Mouse (Mus musculus) hindbrain, postnatal 0 days (tissue): ENCODE data around the gene Fbrs. TPM values are rescaled to one million over a fixed set of nuclear protein-coding genes. Genes with fewer than 3 reads are reported as not detected.

ENCODE experiments used
- ATAC-seq: fragments of 200-750 bp; cut with Nextera tagmentation; 2 replicates; pipeline ENCODE4 v1.8.0; 2017; ENCODE audit warnings: mild to moderate bottlenecking, moderate TSS enrichment, moderate library complexity
- DNase-seq: peaks from one replicate; pipeline ENCODE4 v3.0.0-alpha.2; 2015; ENCODE audit warnings: low spot score
- H3K27ac ChIP-seq: fragments of 300-500 bp; sonication (generic); 2 replicates; pipeline ENCODE4 v1.5.1; 2014; ENCODE audit warnings: mild to moderate bottlenecking
- H3K27me3 ChIP-seq: fragments of 300-500 bp; sonication (generic); 2 replicates; pipeline ENCODE4 v1.6.1; 2014; ENCODE audit warnings: low read length, mixed read lengths; ENCODE audit not compliant: insufficient read depth
- H3K36me3 ChIP-seq: fragments of 300-500 bp; sonication (generic); 2 replicates; pipeline ENCODE4 v1.6.1; 2014; ENCODE audit warnings: low read length, mixed read lengths; ENCODE audit not compliant: insufficient read depth
- H3K4me1 ChIP-seq: fragments of 300-500 bp; sonication (generic); 2 replicates; pipeline ENCODE4 v1.6.1; 2014; ENCODE audit warnings: antibody characterized with exemption, low read length, mixed read lengths; ENCODE audit not compliant: insufficient read depth
- H3K4me2 ChIP-seq: fragments of 300-500 bp; sonication (generic); 2 replicates; pipeline ENCODE4 v1.6.1; 2014; ENCODE audit warnings: low read depth, mild to moderate bottlenecking, low read length, moderate library complexity, mixed read lengths
- H3K4me3 ChIP-seq: fragments of 300-500 bp; sonication (generic); 2 replicates; pipeline ENCODE4 v1.5.1; 2014; ENCODE audit warnings: low read length
- H3K9ac ChIP-seq: fragments of 300-500 bp; sonication (generic); replicated peaks from 2 replicates; pipeline ENCODE4 v1.6.1; 2014; ENCODE audit warnings: mild to moderate bottlenecking, low read length, moderate library complexity, mixed read lengths
- H3K9me3 ChIP-seq: fragments of 300-500 bp; sonication (generic); 2 replicates; pipeline ENCODE4 v1.6.1; 2016; ENCODE audit warnings: low read length, mixed read lengths
- CTCF ChIP-seq: IDR thresholded peaks from 2 replicates; pipeline ENCODE4 v1.5.1; 2016; ENCODE audit warnings: antibody characterized with exemption, control low read depth, low read depth
- WGBS: fragments of 180-500 bp; shearing (Covaris S2); extraction: QIAGEN DNeasy Blood & Tissue Kit; methylation state at CpG from one replicate; pipeline ENCODE4 v1.1.7; 2014; 5-methylcytosine and 5-hydroxymethylcytosine counted together
- polyA plus RNA-seq: library from polyadenylated mRNA; unstranded; fragments of >200 nt; fragmentation: Nextera tagmentation; extraction: Ambion mirVana; gene quantifications from 2 replicates; pipeline ENCODE4 v1.2.1, GENCODE M21; 2015
- total RNA-seq: library from RNA; depleted of rRNA; stranded (reverse); fragments of >200 nt; gene quantifications from 2 replicates; pipeline ENCODE4 v1.2.3, GENCODE M21; 2014; rRNA removed

Gene Fbrs
- total RNA-seq = 36.6 and 40.7 TPM in 2 replicates
- 10.4 and 12.1 TPM in 2 replicates for polyA plus RNA-seq

DNA sequence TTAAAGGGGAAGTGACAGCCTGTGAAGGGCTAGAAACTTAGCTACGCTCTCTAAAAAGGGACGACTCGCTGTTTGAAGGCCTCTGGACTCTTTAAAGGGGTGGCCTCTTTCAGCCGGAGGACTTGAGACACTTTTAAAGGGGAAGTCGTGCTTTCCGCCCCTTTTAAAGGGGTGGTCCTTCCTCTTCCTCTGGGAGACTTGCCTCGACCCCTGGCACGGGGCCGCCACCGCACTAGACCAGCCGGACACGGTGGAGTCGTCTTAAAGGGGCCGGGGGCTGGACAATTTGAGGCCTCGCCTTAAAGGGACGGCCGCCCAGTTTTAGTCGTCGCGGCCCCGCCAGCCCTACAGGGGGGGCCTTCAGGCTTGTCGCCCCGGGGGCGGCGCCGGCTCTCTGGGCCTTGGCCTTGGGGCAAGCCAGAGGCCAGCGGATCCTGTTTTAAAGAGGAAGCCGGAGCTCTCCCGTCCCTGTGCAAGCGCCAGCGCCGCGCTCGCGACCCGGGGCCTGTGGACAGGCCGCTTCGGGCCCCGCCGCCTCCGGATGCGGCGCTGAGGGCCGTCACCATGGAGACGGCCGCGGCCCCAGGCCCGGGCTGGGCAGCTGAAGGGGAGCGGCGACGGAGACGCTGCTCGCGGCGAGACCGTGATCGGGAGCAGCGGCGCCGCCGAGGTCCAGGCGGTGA, at the start of gene Fbrs:
Gene Fbrs, plus strand, starts transcription at position 565 of the 683 bp plus-strand sequence.
- DNase-seq = peak; percentile 98
- H3K4me2 ChIP-seq = peak within 1 kb of the TSS; percentile 94
- peaks cover 45% of the 10 kb centered on the region for H3K36me3 ChIP-seq
- H3K27ac ChIP-seq = peak within 1 kb of the TSS; percentile 98
- WGBS = under 1% methylated on average over 60 of the region's 62 CpGs
- TF ChIP-seq CTCF = 0 out of 2 replicates have a peak, but pooled peaks have one; percentile 13
- no peaks in the 10 kb centered on the region for H3K9me3 ChIP-seq
- H3K4me3 ChIP-seq = peak within 1 kb of the TSS; percentile 89
- H3K4me1 ChIP-seq = peaks cover 20% of the 10 kb centered on the region
- peak; percentile 84 for ATAC-seq
- no peaks in the 10 kb centered on the region for H3K27me3 ChIP-seq
- peak within 1 kb of the TSS; percentile 97 for H3K9ac ChIP-seq

DNA sequence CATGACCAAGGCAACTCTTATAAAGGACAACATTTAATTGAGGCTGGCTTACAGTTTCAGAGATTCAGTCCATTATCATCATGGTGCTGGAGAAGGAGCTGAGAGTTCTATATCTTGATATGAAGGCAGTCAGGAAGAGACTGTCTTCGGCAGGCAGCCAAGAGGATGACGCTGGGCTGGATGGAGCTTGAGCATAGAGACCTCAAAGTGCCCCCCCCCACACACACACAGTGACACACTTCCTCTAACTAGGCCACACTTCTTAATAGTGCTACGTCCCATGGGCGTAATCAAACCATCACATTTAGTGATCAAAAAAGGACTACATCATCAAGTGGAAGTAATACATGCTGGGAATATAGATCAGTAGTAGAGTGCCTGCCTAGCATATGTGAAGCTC, 43.8 kb upstream of the Fbrs start:
- H3K4me2 ChIP-seq = no peak overlapping the region
- no peaks in the 10 kb centered on the region for H3K27me3 ChIP-seq
- H3K9me3 ChIP-seq = no peaks in the 10 kb centered on the region
- 89% methylated on average over 4 of the region's 4 CpGs for WGBS
- ATAC-seq (no peak), DNase-seq (no peak)
- no peak overlapping the region for H3K4me3 ChIP-seq
- H3K27ac ChIP-seq = no peak overlapping the region
- H3K9ac ChIP-seq = no peak overlapping the region
- H3K4me1 ChIP-seq = no peaks in the 10 kb centered on the region
- H3K36me3 ChIP-seq = no peaks in the 10 kb centered on the region
- no peak for TF ChIP-seq CTCF

DNA sequence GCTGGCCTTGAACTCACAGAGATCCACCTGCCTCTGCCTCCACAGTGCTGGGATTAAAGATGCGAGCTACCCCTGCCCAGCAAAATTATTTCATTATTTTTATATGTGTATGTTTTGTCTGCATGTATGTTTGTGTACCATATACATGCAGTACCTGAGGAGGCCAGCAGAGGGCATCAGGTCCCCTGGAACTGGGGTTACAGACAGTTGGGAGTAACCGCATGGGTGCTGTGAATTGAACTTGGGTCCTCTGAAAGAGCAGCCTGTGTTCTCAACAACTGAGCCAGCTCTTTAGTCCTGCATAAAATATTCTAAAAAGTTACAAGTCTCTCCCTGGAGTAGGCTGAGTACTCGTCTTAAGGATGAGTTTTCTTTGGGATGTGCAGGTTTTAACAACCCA, 41.3 kb upstream of the Fbrs start:
- no peak overlapping the region for H3K4me2 ChIP-seq
- DNase-seq (no peak), ATAC-seq (no peak)
- H3K9me3 ChIP-seq = no peaks in the 10 kb centered on the region
- no peak overlapping the region for H3K27ac ChIP-seq
- peaks cover 3% of the 10 kb centered on the region; the same call in 1 of the 2 replicates for H3K36me3 ChIP-seq
- H3K9ac ChIP-seq = no peak overlapping the region
- WGBS = 92% methylated on average over 3 of the region's 3 CpGs
- H3K27me3 ChIP-seq = no peaks in the 10 kb centered on the region
- peak; percentile 47 for TF ChIP-seq CTCF
- H3K4me1 ChIP-seq = no peaks in the 10 kb centered on the region
- no peak overlapping the region for H3K4me3 ChIP-seq

DNA sequence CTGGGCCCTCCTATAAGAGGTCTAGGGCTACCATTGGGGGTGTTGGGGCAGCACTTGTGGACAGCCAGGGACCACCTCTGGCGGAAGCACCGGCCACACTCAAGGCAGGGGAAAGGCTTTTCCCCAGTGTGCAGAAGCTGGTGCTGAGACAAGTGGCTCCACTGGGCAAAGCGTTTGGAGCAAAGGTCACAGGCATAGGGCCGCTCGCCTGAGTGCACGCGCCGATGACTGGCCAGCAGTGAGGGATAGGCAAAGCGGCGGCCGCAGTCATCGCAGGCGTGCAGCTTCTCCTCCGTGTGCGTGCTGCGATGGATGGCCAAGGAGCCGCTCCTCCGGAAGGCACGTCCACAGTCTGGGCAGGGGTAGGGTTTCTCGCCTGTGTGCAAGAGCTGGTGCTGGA, 35.0 kb upstream of the Fbrs start:
- Histone ChIP-seq H3K36me3 (peaks cover 22% of the 10 kb centered on the region; the same call in 1 of the 2 replicates), H3K9ac (no peak overlapping the region), H3K4me3 (no peak overlapping the region), H3K4me1 (no peaks in the 10 kb centered on the region), H3K27me3 (no peaks in the 10 kb centered on the region), H3K27ac (no peak overlapping the region), H3K9me3 (no peaks in the 10 kb centered on the region), H3K4me2 (no peak overlapping the region)
- 90% methylated on average over 20 of the region's 20 CpGs for WGBS
- ATAC-seq (no peak), DNase-seq (no peak)
- TF ChIP-seq CTCF = no peak

DNA sequence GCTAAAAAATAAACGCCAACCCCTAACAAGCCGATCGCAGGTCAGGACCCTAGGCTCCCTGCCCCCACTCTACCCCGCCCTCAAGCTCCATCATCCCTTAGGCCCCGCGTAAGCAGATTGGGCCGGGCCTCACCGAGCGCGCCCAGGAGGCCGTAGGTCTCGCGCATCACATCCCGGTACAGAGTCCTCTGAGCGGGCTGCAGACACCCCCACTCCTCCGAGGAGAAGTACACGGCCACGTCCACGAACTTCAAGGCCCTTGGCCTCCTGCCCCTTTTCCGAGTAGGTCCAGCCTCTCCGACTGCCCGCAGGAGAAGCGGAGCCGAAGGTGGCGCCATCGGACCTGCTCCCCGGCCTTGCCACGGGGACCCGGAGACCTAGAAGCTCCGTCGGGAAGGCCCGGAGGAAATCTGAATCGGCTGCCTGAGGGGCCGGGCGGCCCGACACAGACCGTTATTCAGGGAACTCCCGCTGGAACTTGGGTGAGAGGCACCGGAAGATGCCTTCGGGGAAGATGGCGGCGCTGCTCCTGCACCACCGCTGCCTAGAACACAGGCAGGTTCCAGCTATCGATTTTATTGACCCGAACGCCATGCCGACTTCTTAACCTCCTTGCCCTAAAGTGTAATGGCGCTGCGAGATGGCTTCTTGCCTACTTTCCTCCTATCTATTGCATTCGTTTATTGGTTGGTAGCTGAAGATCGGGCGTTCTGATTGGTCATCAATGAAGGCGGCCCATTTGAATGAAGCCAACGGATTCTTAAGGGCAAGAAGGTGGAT, 30.3 kb upstream of the Fbrs start, which contains the start of gene Zfp689:
Gene Zfp689, minus strand, starts transcription at position 638 of the 780 bp plus-strand sequence.
- H3K9ac ChIP-seq = peak within 1 kb of the TSS; percentile 83
- peak within 1 kb of the TSS; percentile 92 for H3K4me2 ChIP-seq
- H3K27ac ChIP-seq = peak within 1 kb of the TSS; percentile 92
- H3K27me3 ChIP-seq = no peaks in the 10 kb centered on the region
- peaks cover 19% of the 10 kb centered on the region for H3K4me1 ChIP-seq
- no peaks in the 10 kb centered on the region for H3K9me3 ChIP-seq
- peaks cover 15% of the 10 kb centered on the region; the same call in 1 of the 2 replicates for H3K36me3 ChIP-seq
- WGBS = under 1% methylated on average over 54 of the region's 54 CpGs
- ATAC-seq = peak; percentile 94
- peak; percentile 98 for DNase-seq
- peak; percentile 11 for TF ChIP-seq CTCF
- H3K4me3 ChIP-seq = peak within 1 kb of the TSS; percentile 77

DNA sequence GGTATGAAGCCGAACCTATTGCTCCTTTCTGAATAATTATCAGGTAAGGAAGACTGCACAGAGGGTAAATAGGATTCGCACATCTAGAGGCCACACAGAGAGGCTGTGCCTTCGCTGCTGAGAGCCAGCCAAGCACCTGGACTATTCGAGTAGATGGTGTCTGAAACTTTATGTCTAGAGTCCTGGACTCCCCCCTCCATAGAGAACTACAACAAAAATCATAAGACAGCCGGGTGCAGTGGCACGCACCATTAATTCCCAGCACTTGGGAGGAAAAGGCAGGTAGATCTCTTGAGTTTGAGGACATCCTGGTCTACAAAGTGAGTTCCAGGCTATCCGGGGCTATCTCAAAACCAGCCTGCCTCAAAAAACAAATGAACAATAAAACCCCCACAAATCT, 29.0 kb upstream of the Fbrs start:
- no peak for TF ChIP-seq CTCF
- DNase-seq (no peak), ATAC-seq (no peak)
- peak overlapping the region; percentile 83 for H3K9ac ChIP-seq
- H3K4me1 ChIP-seq = peaks cover 19% of the 10 kb centered on the region
- H3K36me3 ChIP-seq = peaks cover 4% of the 10 kb centered on the region
- WGBS = 80% methylated on average over 7 of the region's 7 CpGs
- H3K4me2 ChIP-seq = peak overlapping the region; percentile 92
- peak overlapping the region; percentile 77 for H3K4me3 ChIP-seq
- no peaks in the 10 kb centered on the region for H3K27me3 ChIP-seq
- H3K9me3 ChIP-seq = no peaks in the 10 kb centered on the region
- no peak overlapping the region for H3K27ac ChIP-seq
